Mouse (Mus musculus): ENCODE measurements at regions not wholly inside any gene's neighbourhood (a gene's known extent, or its start where the extent isn't known, plus 50 kb on each side); places are given as distances from the start of the nearest gene placed in this dataset.

GRCm38 (mm10) chr9:101445293-101445692 is 193.7 kb upstream of the Ppp2r3a start:
- no peak for DNase-seq

DNA sequence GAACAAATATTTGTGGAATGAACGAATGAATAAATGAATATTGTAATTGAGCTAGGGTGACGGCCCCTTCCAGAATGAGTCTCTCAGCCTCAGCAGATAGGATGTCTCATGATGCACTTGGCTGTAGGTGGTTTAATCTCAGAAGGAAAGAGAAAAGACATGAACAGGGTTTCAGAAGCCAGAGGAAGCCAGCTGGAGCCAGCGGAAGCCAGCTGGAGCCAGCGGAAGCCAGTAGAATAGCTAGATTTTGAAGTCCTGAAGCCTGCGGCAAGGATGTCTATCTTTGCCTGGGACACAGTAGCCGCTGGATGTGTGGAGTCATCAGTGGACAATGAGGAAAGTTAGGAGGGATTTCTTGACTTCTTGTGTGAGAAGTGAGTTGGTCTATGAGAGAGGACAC is 188.3 kb upstream of the Ppp2r3a start:
- DNase-seq = no peak

DNA sequence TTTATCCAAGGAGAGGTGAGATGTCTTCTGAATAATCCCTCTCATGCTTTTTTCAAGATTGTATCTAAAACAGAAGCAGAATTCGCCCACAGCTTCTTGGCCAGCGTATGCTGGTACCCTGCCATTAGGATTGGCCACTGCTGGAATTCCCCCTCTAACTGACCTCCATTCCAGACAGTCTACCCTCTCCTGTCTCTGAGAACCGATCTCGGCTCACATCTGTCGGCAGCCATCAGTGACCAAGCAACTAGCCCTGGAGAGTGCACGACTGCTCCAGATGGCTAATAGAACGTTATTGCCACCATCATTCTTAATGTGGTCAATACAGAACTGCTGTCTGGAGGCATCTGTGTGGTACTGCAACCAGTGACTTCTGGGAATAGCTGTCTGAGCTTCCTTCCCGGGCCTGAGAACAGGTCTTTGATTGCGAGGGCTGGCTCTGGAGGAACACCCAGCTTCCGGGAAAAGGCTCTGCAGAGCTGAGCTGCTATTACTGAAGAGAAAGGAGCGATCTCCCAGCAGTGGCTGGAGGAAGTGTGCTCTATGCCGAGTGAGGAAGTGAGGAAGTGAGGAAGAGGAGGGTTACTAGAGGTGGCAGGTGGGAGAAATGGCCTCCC is 187.1 kb upstream of the Ppp2r3a start:
- DNase-seq = no peak

DNA sequence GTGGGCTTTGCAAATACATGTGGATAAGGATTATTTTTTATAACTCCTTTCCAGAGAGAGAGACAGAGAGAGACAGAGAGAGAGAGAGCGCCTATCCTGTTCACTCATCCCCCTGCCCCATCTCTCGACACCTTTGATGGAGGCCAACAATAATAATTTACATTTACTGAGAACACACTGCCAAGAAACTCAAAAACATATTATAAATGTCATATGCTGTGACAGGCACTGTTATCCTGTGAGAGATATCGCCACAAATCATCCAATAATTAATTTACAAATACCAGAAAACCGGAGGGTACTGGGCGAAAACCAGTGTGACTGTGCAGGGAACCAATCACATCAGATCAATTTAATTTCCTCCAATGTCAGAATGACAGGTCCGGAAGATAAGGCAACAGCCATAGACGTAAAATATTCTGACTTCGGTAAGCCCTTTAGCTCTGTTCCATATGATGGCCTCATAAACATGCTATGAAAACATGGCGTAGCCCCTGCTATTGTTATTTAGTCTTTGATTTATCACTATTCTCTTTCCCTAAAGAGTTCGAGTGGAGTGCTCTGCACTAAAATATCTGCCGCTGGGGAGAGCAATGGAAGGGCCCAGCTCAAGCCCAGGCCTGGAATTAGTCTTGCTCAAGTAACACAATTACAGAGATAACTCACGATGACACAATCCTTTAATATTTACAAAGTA is 173.5 kb upstream of the Ppp2r3a start:
- no peak for DNase-seq

GRCm38 (mm10) chr9:101423041-101423440 is 171.4 kb upstream of the Ppp2r3a start:
- DNase-seq = no peak

DNA sequence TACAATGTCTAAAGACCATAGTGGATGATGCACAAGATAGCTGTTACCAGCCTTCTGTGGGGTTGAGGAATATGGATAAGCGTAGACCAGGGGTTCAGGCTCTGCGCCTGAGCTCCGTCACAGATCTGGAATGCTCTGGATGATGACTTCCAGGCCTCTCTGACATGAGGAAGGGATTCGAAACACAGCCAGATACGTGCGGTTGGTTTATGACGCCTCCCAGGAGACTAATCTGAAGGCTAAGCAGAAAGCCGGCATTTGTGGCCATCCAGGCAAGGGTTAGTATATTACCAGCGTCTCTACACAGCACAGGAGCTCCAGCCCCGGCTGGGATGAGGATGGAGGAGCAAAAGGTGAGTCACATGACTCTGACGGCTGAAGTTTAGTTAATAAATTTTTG is 170.4 kb upstream of the Ppp2r3a start:
- peak; percentile 39 for DNase-seq

GRCm38 (mm10) chr9:101421136-101421535 is 169.5 kb upstream of the Ppp2r3a start:
- DNase-seq = no peak

- no peak for DNase-seq
Observed at GRCm38 (mm10) chr9:101420181-101420580, 168.6 kb upstream of the Ppp2r3a start.

DNA sequence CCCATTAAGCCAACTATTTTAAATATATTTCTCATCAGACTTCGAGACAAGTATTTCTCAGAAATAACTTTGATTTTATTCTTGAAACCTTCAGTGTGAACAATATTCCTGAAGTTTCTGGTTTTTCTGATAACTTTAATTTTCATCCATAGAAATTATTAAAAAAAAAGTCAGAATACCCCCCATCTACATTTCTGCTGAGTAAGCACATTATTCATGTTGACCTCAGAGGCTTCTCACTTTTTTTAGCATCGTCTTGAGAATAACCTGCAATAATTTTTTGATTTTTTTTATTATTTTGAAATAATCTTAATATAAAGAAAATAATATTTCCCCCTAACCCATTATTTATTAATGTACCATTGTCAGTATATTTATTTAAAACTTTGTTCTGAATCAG is 166.1 kb upstream of the Ppp2r3a start:
- no peak for DNase-seq

GRCm38 (mm10) chr9:101416321-101416720 is 164.7 kb upstream of the Ppp2r3a start:
- no peak for DNase-seq

DNA sequence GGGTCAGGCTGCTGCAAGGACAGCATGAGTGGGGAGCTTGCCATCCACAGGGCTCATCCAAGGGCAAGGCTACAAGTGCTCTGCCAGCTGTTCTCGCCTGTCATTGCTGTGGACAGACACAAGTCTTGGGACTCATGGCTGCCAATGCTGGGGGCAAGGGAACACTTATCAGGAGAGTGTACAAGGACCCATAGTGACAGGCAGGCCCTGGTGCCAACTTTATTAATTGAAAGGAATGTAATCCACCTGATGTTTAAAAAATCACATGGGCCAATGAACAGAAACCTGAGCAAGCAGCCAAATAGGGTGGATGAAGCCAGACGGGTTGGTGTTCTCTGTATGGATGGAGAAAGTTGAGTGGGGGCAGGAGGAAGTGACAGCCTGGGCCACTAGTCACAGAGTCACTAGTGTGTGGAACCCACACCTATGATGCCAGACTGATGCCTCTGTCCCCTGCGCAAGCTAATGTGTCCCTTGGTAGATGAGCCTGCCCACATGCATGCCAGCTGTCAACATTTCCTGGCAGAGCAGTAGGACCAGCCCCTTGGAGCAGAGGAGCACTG is 161.6 kb upstream of the Ppp2r3a start:
- no peak for DNase-seq

- no peak for DNase-seq
Observed at GRCm38 (mm10) chr9:101411951-101412350, 160.4 kb upstream of the Ppp2r3a start.

GRCm38 (mm10) chr9:101411532-101411880 is 159.9 kb upstream of the Ppp2r3a start:
- DNase-seq = no peak

DNA sequence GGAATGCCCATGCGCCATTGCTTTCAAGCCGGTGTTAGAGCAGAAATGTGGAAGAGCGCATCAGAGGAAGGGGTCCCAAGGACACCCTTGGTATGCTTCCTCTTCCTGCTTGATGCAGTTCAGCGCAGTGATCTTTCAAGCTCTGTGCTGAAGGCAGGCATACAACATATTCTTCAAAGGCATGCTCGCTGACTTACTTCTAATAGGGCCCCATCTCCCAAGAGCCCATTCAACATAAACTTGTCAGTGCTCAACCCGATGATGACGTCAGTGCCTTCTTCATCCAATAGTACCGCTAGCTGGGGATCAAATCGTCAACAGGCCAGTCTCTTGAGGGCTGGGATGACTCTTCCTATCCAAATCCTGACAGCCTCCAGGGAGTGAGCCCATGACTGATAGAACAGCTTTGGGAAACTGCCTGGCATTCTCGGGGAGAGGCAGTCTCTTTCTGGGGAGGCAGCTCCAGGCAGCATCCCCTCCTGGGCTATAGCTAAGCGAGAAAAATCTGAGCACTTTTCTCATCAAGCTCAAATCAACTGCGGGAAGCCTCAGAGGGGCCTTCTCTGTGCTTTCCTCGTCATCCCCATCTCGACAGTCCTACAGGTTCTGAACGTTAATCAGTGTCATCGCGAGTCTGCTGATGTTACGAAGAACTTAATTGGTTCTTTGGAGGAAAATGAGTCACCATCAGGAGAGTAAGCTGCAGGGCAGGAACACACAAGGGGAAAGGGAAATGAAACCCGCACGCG is 159.4 kb upstream of the Ppp2r3a start:
- peak; percentile 20 for DNase-seq

- no peak for DNase-seq
Observed at GRCm38 (mm10) chr9:101410348-101410747, 158.8 kb upstream of the Ppp2r3a start.

DNA sequence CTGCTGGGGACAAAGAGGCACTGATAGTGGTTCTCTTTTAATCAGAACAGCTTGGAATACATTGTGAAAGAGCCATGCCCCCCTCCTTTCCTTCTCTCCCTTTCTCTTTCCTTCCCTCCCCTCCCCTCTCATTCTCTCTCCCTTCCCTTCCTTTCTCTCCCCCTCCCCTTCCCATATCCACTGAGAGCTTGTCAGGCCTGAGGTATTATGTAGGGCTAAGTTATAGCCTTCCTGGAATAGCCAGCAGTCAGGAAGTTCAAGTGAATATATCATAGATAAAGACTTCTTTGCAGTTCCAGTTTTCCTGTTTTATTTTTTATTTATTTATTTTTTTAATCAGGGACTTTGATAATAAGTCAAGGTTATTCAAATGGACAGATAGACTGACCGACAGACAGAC is 156.5 kb upstream of the Ppp2r3a start:
- no peak for DNase-seq

DNA sequence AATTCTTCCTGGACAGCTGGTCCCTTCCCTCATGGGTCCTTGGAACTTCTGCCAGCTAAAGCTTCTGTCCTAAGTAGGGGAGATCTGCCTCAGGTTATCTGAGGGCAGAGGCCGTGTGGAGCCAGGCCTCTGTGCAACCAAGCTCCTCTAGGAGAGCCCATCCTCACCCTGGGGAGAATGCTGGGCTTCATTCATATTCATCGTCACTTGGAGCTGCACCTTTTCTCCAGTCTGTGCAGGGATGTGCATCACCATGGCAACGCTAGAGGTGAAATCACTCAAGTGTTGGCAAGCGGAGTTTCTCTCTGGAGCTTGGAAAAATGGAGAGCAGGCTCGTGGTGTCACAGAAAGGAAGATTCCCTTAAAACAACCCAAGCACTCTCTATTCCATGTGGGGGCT is 155.5 kb upstream of the Ppp2r3a start:
- no peak for DNase-seq

DNA sequence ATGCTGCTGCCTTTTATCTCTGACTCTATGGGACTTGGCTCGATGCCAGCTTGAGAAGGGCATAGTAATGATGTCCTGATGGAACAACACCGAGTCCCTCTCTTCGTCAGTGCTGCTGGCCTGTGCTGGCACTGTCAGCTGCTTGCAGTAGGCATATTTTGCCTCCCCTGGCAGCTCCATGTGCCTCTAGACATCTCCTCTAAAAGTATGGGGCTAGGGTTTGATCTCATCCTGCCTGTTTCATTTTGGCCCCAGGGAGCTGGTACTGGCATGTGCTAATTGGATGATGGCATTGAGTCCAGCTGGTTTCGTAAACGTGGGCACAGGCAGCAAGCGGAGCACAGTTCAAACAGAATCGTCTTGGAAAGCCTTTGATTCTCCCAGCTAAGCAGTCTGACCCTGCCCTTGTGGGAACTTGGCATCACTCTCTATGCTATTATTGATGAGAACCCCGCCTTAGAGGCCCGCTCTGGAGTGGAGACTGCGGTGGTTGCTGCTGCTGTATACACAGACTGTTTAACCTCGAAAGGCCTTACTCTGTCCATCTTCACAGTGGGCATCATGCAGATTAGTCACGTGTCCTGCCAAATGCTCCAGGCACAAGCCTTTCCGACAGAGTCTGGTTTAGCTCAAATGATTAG is 153.0 kb upstream of the Ppp2r3a start:
- DNase-seq = peak; percentile 20

DNA sequence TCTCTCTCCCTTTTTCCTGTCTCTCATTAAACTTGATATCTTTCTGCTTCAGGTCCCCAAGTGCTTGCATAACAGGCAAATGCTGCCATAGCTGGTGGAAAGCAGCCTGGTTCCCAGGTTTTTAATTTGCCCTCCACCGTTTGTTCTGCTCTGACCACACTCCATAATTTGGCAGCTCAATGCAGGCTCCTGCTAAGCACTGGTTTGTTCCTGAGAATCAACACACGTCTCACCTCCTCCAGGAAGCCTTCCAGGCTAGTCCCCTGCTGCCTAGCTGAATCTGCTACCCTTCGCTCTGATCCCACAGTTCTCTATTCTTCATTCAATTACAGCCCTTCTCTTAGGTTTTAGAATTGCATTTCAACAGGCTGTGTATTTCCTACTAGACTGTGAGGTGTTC is 152.4 kb upstream of the Ppp2r3a start:
- DNase-seq = no peak

GRCm38 (mm10) chr9:101402544-101403194 is 151.1 kb upstream of the Ppp2r3a start:
- DNase-seq = no peak

DNA sequence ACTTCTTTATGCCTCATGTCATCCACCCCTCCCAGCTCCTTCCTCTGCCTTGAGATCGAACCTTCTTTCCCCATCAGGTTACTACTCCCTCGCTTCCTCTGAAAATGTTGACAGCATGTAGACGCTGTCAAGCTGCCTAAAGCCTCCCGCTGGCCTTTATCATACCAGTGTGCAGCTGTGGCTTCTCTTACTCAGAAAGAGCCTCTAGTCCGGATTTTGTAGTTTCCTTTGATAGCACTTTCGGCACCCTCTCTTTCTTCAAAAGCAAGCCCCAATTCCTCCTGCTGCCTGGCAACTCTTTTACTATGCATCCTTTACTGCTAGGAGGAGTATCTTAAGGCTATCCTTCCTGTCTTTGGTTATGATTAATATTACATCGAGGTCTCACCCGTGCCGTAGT is 149.8 kb upstream of the Ppp2r3a start:
- no peak for DNase-seq

- no peak for DNase-seq
Observed at GRCm38 (mm10) chr9:101398858-101399257, 147.3 kb upstream of the Ppp2r3a start.

DNA sequence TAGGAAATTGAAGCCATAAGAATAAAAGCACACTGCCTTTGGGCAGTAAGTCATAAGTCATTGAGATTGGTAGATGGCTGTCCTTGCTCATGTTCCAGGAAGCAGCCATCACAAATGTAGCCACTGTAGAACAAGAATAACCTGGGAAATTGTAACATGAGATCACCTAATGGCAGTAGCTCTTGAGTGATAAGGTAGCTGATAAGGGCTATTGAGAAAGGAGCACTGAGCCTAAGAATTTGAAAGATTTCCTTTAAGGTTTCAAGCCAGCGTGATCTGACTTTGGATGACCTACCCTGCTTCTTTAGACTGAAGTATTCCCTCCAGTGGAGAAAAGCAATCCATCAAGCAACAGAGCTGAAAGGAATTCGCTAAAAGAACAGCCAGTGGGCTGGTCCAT is 117.8 kb upstream of the Ppp2r3a start:
- no peak for DNase-seq

Data from embryo, embryonic 11 days (tissue).